Mouse (Mus musculus) forebrain, embryonic 14.5 days (tissue): ENCODE results near the gene Ttc5. TPM values are rescaled to one million over a fixed set of nuclear protein-coding genes. Genes with fewer than 3 reads are reported as not detected.
"Not testable (repeated sequence)": the region's sequence is repeated elsewhere in the genome, so short reads cannot be mapped to it uniquely, and the experiment has no call there.

ENCODE experiments used
- ATAC-seq: fragments of 200-750 bp; cut with Nextera tagmentation; 2 replicates; pipeline ENCODE4 v1.8.0; 2017; ENCODE audit warnings: mild to moderate bottlenecking, moderate library complexity
- DNase-seq: peaks from one replicate; pipeline ENCODE4 v3.0.0-alpha.2; 2015; ENCODE audit warnings: low spot score
- H3K27ac ChIP-seq: fragments of 300-500 bp; sonication (generic); 2 replicates; pipeline ENCODE4 v1.5.1; 2014; ENCODE audit warnings: low read depth, mild to moderate bottlenecking, control low read depth, low read length, moderate library complexity
- H3K27me3 ChIP-seq: fragments of 300-500 bp; sonication (generic); replicated peaks from 2 replicates; pipeline ENCODE4 v1.6.1; 2014; ENCODE audit warnings: low read length, control low read depth, mixed read lengths; ENCODE audit not compliant: control insufficient read depth, insufficient read depth
- H3K36me3 ChIP-seq: fragments of 300-500 bp; sonication (generic); 2 replicates; pipeline ENCODE4 v1.6.1; 2014; ENCODE audit warnings: low read length, control low read depth; ENCODE audit not compliant: control insufficient read depth, insufficient read depth
- H3K4me1 ChIP-seq: fragments of 300-500 bp; sonication (generic); 2 replicates; pipeline ENCODE4 v1.6.1; 2014; ENCODE audit warnings: antibody characterized with exemption, low read length, control low read depth; ENCODE audit not compliant: control insufficient read depth, insufficient read depth
- H3K4me2 ChIP-seq: fragments of 300-500 bp; sonication (generic); 2 replicates; pipeline ENCODE4 v1.6.1; 2014; ENCODE audit warnings: mild to moderate bottlenecking, control low read depth, low read length
- H3K4me3 ChIP-seq: fragments of 300-500 bp; sonication (generic); 2 replicates; pipeline ENCODE4 v1.5.1; 2014; ENCODE audit warnings: low read depth, low read length, control low read depth
- H3K9ac ChIP-seq: fragments of 300-500 bp; sonication (generic); 2 replicates; pipeline ENCODE4 v1.6.1; 2014; ENCODE audit warnings: mild to moderate bottlenecking, low read length, control low read depth, moderate library complexity
- H3K9me3 ChIP-seq: fragments of 300-500 bp; sonication (generic); replicated peaks from 2 replicates; pipeline ENCODE4 v1.6.1; 2016; ENCODE audit warnings: low read length, control low read depth, mixed read lengths; ENCODE audit not compliant: control insufficient read depth
- WGBS: fragments of 180-500 bp; shearing (Covaris S2); extraction: QIAGEN DNeasy Blood & Tissue Kit; methylation state at CpG from one replicate; pipeline ENCODE4 v1.1.7; 2014; 5-methylcytosine and 5-hydroxymethylcytosine counted together
- polyA plus RNA-seq: library from polyadenylated mRNA; unstranded; fragments of >200 nt; fragmentation: Nextera tagmentation; extraction: Ambion mirVana; gene quantifications from 2 replicates; pipeline ENCODE4 v1.2.1, GENCODE M21; 2014

The Ttc5 gene
- polyA plus RNA-seq, 1 experiment from 2014 or later, result 161 TPM

GRCm38 (mm10) chr14:50722371-50722770 lies 62.9 kb downstream of the Ttc5 start:
- not testable (repeated sequence) for H3K9ac ChIP-seq, ATAC-seq, H3K4me1 ChIP-seq, H3K27ac ChIP-seq, DNase-seq, H3K4me2 ChIP-seq, H3K27me3 ChIP-seq, H3K9me3 ChIP-seq, H3K4me3 ChIP-seq, H3K36me3 ChIP-seq
- 81% methylated on average over 3 of the region's 4 CpGs for WGBS

GRCm38 (mm10) chr14:50719875-50720274 lies 65.4 kb downstream of the Ttc5 start:
- not testable (repeated sequence) for H3K9ac ChIP-seq, DNase-seq, ATAC-seq, H3K27me3 ChIP-seq, H3K9me3 ChIP-seq, H3K4me2 ChIP-seq, H3K4me1 ChIP-seq, H3K36me3 ChIP-seq, H3K4me3 ChIP-seq, H3K27ac ChIP-seq
- WGBS, result 95% methylated on average over 14 of the region's 15 CpGs

Other genes starting within 250 kb of the Ttc5 start
- not detected in 2 replicates for gene Olfr744, start 170.6 kb downstream of the Ttc5 start, polyA plus RNA-seq
- gene Olfr745, start 146.1 kb downstream of the Ttc5 start, polyA plus RNA-seq, result not detected in 2 replicates
- gene Olfr746, start 138.4 kb downstream of the Ttc5 start, polyA plus RNA-seq, result not detected in 2 replicates
- not detected in 2 replicates for gene Olfr747, start 92.3 kb downstream of the Ttc5 start, polyA plus RNA-seq
- not detected in 2 replicates for gene Olfr748, start 78.1 kb downstream of the Ttc5 start, polyA plus RNA-seq
- gene Olfr749, start 40.4 kb downstream of the Ttc5 start, polyA plus RNA-seq, result not detected in 2 replicates
- gene Ccnb1ip1, start 22.2 kb upstream of the Ttc5 start, polyA plus RNA-seq, result 0.11 TPM in 1 of 2 replicates, not detected in the other
- 58.7 and 60.9 TPM in 2 replicates for gene Parp2, start 22.3 kb upstream of the Ttc5 start, polyA plus RNA-seq
- gene Tep1, start 85.0 kb upstream of the Ttc5 start, polyA plus RNA-seq, result 1.3 and 2.5 TPM in 2 replicates
- 0.25 and 0.36 TPM in 2 replicates for gene Klhl33, start 112.0 kb upstream of the Ttc5 start, polyA plus RNA-seq
- gene Osgep, start 139.4 kb upstream of the Ttc5 start, polyA plus RNA-seq, result 160 and 180 TPM in 2 replicates
- 322 and 355 TPM in 2 replicates for gene Apex1, start 139.4 kb upstream of the Ttc5 start, polyA plus RNA-seq
- 81.4 and 86.0 TPM in 2 replicates for gene Pip4p1, start 145.3 kb upstream of the Ttc5 start, polyA plus RNA-seq
- gene Pnp, start 145.6 kb upstream of the Ttc5 start, polyA plus RNA-seq, result 20.5 and 28.2 TPM in 2 replicates
- gene Gm49342, start 159.0 kb upstream of the Ttc5 start, polyA plus RNA-seq, result 2.5 TPM in 1 of 2 replicates, not detected in the other
- gene Pnp2, start 170.5 kb upstream of the Ttc5 start, polyA plus RNA-seq, result 0.46 and 0.69 TPM in 2 replicates
- not detected in 2 replicates for gene Rnase10, start 222.2 kb upstream of the Ttc5 start, polyA plus RNA-seq